Mouse (Mus musculus): ENCODE results near the gene Zfand6.

Gene Zfand6

GRCm38 (mm10) chr7:84651303-84651986, 38.3 kb downstream of the Zfand6 start:
- no peak for DNase-seq (ENCODE audit: low spot score)

GRCm38 (mm10) chr7:84649016-84649415, 40.7 kb downstream of the Zfand6 start:
- no peak for DNase-seq (ENCODE audit: low spot score)

GRCm38 (mm10) chr7:84646256-84646655, 43.5 kb downstream of the Zfand6 start:
- no peak for DNase-seq (ENCODE audit: low spot score)

- no peak for DNase-seq (ENCODE audit: low spot score)
These were observed 46.3 kb downstream of the Zfand6 start for GRCm38 (mm10) chr7:84643270-84643998.

GRCm38 (mm10) chr7:84642159-84642928, 47.4 kb downstream of the Zfand6 start:
- DNase-seq (ENCODE audit: low spot score), result no peak

- no peak for DNase-seq (ENCODE audit: low spot score)
These were observed 52.8 kb downstream of the Zfand6 start for GRCm38 (mm10) chr7:84636939-84637338.

GRCm38 (mm10) chr7:84631878-84632277, 57.9 kb downstream of the Zfand6 start:
- no peak for DNase-seq (ENCODE audit: low spot score)

- DNase-seq (ENCODE audit: low spot score), result no peak
These were observed 66.0 kb downstream of the Zfand6 start for GRCm38 (mm10) chr7:84623718-84624117.

GRCm38 (mm10) chr7:84620956-84621355, 68.8 kb downstream of the Zfand6 start:
- DNase-seq (ENCODE audit: low spot score), result no peak

- DNase-seq (ENCODE audit: low spot score), result no peak
These were observed 70.8 kb downstream of the Zfand6 start for GRCm38 (mm10) chr7:84618951-84619350.

GRCm38 (mm10) chr7:84612445-84612844, 77.3 kb downstream of the Zfand6 start:
- DNase-seq (ENCODE audit: low spot score), result no peak

GRCm38 (mm10) chr7:84611609-84612008, 78.2 kb downstream of the Zfand6 start:
- no peak for DNase-seq (ENCODE audit: low spot score)

GRCm38 (mm10) chr7:84606293-84606749, 83.4 kb downstream of the Zfand6 start, which contains the start of gene Fah:
TSS of gene Fah (minus strand) at chr7:84606722.
- no peak for DNase-seq (ENCODE audit: low spot score)

GRCm38 (mm10) chr7:84605704-84606292, 84.0 kb downstream of the Zfand6 start:
- peak; percentile 47 for DNase-seq (ENCODE audit: low spot score)

GRCm38 (mm10) chr7:84605033-84605687, 84.6 kb downstream of the Zfand6 start:
- DNase-seq (ENCODE audit: low spot score), result no peak

- DNase-seq (ENCODE audit: low spot score), result no peak
These were observed 85.3 kb downstream of the Zfand6 start for GRCm38 (mm10) chr7:84604501-84604900.

- DNase-seq (ENCODE audit: low spot score), result no peak
These were observed 88.4 kb downstream of the Zfand6 start for GRCm38 (mm10) chr7:84601331-84601730.

GRCm38 (mm10) chr7:84600631-84601030, 89.1 kb downstream of the Zfand6 start:
- no peak for DNase-seq (ENCODE audit: low spot score)

GRCm38 (mm10) chr7:84596633-84597032, 93.1 kb downstream of the Zfand6 start:
- DNase-seq (ENCODE audit: low spot score), result no peak

- DNase-seq (ENCODE audit: low spot score), result no peak
These were observed 93.8 kb downstream of the Zfand6 start for GRCm38 (mm10) chr7:84596002-84596401.

GRCm38 (mm10) chr7:84594917-84595303, 94.8 kb downstream of the Zfand6 start:
- no peak for DNase-seq (ENCODE audit: low spot score)
